Mouse (Mus musculus) ES-E14 (cell line): ENCODE measurements around the gene Slfn1.

Experiments
- CHD2 ChIP-seq: IDR thresholded peaks from 2 replicates; pipeline ENCODE4 v1.6.1; 2014; ENCODE audit warnings: mild to moderate bottlenecking, low read depth, low read length, inconsistent platforms
- HCFC1 ChIP-seq: IDR thresholded peaks from 2 replicates; pipeline ENCODE4 v1.6.1; 2012; ENCODE audit warnings: low read length, inconsistent platforms, borderline replicate concordance; ENCODE audit not compliant: insufficient read depth
- MAFK ChIP-seq: IDR thresholded peaks from 2 replicates; pipeline ENCODE4 v1.6.1; 2014; ENCODE audit warnings: mild to moderate bottlenecking, low read depth, low read length, inconsistent platforms; ENCODE audit not compliant: insufficient read depth
- ZC3H11A ChIP-seq: IDR thresholded peaks from 2 replicates; pipeline ENCODE4 v1.6.1; 2012; ENCODE audit warnings: low read depth, mild to moderate bottlenecking, inconsistent platforms, low read length, borderline replicate concordance
- ZNF384 ChIP-seq: IDR thresholded peaks from 2 replicates; pipeline ENCODE4 v1.6.1; 2012; ENCODE audit warnings: low read depth, low read length, inconsistent platforms

DNA sequence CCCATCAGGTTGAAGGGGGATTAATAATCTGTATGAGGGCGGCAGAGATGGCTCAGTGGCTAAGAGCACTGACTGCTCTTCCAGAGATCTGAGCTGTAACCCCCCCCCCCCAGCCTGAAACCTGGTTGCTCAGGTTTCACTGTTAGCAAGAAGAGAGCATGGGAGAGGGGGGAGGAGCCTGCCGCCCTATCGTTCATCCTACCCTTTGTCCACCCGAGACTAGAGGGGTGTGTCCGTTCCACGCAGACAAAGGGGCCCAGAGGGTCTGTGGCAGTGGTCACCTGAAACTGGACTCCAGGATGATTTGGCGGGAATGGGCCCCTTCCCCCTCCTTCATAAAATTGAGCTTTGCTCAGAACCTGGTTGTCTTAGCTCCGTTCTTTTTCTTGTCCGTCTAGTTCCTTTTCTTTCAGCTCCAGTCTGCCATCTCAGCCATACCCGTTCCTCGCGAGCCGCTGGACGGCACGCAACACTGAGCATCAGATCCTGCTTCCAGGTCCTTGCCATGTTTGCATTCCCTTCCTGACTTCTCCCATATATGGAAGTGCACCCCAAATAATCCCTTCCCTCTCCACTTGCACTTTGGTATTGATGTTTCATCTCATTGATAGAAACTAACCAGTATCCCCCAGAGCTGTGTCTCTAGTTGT, 46.2 kb upstream of the Slfn1 start:
- TF ChIP-seq ZNF384 (no peak), MAFK (no peak), CHD2 (no peak), ZC3H11A (no peak), HCFC1 (no peak)
